Mouse (Mus musculus) natural killer cell, adult 2 months (primary cell): ENCODE results near the gene Irs3.

ENCODE experiments used
- DNase-seq, 2 experiments: peaks; one replicate each; pipeline ENCODE4 v3.0.0; 2022; ENCODE audit warnings: low spot score in 2 of 2

Gene Irs3

DNA sequence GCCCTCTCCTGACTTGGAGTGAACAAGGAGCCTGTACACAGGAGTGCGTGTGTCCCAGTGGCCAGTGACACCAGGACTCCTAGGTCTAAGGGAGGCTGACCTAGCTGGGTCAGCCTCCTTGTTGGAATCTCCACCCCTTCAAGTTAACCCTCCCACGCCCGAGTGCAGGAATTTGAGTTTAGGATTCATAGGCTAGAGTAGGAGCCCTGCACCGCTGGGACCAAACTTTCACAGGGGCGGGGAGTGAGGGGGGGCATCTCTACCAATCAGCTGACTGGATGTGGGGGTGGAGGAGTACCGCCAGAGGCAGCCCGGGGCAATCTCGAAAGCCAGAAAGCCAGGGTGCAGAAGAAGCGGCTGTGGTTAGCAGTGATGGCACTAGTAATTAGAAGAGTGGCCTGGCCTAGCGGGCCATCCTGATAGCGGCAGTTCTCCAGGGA, at the start of gene Irs3:
Gene Irs3 (minus strand): TSS at position 63 of the 440 bp plus-strand sequence.
- no peak for DNase-seq

DNA sequence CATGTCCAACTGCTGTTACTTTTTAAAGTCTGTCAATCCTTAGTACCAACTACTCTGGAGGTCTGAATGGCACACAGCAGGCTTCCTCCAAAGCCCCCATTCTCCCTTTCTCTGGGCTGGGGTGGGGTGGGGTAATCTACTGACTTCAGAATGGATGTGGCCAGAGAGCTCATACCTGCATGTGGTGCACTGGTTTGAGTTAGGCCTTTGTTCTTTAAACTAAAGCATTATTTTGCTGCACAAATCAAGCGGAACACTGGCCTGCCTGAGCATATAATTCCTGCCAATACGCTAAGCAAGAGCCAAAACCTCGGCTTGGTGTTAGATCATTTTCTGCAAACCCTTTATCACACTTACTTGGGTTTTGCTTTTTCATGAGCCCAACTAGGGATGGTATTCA, 49.3 kb upstream of the Irs3 start:
- no peak for DNase-seq

- no peak for DNase-seq
Measured at GRCm38 (mm10) chr5:137691881-137692280, 46.4 kb upstream of the Irs3 start.

- no peak for DNase-seq
Measured at GRCm38 (mm10) chr5:137690531-137690930, 45.0 kb upstream of the Irs3 start.

DNA sequence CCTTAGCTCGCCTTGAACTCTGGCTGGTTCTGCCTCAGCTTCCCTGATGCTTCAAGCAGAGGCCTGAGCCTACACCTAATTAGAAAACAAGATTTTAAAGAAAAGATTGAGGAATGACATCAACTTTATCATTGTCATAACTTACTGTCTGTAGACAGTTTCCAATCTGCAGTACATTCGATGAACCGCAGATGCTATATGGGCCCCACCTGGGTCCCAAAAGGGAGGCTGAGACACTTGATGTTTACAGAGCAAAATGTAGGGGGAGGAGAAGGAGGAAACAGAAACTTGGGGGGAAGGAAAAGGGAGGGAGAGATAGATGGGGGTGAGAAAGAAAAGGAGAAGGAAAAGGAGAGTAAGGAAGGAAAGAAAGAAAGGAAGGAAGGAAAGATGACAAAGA, 44.5 kb upstream of the Irs3 start:
- DNase-seq: no peak

GRCm38 (mm10) chr5:137686127-137686790, 40.7 kb upstream of the Irs3 start:
- DNase-seq: peak; percentile 18 to 32

DNA sequence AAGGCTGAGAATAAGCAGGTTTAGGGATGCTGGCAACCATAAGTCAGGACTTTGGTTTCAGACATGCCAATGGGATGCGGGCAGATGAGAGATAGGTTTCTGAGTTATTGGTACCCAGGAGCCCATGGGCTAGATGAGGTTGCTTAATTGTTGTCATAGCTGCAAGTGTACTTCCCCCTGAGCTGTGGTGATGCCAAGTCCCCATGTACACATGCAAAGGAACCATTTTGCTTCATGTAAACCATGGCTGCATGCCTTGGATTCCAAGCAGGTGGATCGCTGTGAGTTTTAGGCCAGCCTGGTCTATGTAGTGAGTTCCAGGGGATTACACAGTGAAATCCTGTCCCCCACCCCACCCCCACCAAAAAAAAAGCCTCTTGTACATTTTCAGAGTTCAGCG, 40.1 kb upstream of the Irs3 start:
- DNase-seq: no peak

- DNase-seq: peak; percentile 98 to 99
Measured at GRCm38 (mm10) chr5:137684294-137685123, 39.0 kb upstream of the Irs3 start, which contains the start of gene Agfg2. TSS of gene Agfg2 (minus strand) at chr5:137684726.

DNA sequence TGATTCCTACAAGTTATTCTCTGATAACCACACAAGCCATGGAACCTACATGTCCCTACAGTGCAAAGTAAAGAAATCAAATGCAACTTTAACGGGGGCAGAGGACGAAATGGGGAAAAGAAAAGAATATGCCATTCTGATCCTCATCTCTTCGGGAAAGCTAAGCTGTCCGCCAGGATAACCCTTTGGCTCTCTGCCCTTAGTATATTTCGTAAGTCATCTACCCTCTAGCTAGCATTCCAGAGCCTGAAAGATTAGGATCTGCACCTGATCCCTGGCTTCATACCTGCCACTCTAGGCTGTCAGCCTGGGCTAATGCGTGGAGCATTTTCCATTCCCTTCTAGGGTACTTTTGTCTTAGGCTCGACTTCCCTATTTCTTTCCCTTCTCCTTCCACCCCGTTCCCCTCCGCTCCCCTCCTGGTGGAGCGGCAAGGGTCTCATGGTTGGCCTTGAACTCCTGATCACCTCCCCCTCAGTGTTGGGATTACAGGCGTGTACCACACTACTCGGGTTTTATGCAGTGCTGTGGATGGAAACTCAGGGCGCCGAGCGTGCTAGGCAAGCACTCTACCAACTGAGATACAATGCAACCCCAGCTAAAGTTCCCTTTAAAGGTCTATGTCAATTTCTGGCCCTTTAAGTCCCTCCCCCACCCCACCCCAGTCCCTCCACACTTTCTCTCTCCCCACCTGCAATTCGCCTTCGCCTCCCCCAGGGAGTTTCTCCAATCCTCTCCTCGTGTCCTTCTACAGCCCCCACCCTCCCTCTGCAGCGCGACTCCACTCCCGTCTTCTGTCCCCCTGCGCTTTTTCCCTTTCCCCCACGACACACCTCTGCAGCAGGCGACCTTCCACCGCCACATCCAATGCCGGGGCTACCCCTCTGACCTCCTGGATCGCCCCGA, 38.1 kb upstream of the Irs3 start:
- no peak for DNase-seq

- DNase-seq: no peak
Measured at GRCm38 (mm10) chr5:137682526-137682925, 37.0 kb upstream of the Irs3 start.

- no peak for DNase-seq
Measured at GRCm38 (mm10) chr5:137679726-137680125, 34.2 kb upstream of the Irs3 start.

GRCm38 (mm10) chr5:137678736-137679135, 33.2 kb upstream of the Irs3 start:
- no peak for DNase-seq

DNA sequence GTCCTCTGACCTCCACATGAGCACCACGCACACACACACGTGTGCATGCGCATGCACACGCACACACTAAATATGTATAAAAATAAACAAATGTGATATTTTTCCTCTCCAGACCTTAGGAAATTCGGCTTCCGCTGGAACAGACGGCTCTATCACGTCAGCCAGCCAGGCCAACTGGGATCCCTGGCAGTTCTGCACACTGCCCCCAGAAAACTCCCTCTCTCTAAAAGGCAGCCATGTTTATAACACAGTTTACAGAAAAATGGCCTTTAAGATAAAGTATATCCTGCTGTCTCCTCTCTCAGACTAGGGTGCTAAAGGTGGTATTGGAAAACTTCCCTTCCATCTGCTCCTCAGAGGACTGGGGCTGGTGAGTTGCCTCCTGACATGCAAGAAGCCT, 32.3 kb upstream of the Irs3 start:
- DNase-seq: no peak

- DNase-seq: no peak
Measured at GRCm38 (mm10) chr5:137674786-137675185, 29.3 kb upstream of the Irs3 start.

- no peak for DNase-seq
Measured at GRCm38 (mm10) chr5:137673015-137673414, 27.5 kb upstream of the Irs3 start.

GRCm38 (mm10) chr5:137672361-137672760, 26.8 kb upstream of the Irs3 start:
- no peak for DNase-seq

- peak in 1 of 2 experiments; percentile 33 for DNase-seq
Measured at GRCm38 (mm10) chr5:137671443-137672240, 26.1 kb upstream of the Irs3 start.

- no peak for DNase-seq
Measured at GRCm38 (mm10) chr5:137670240-137670639, 24.7 kb upstream of the Irs3 start.

DNA sequence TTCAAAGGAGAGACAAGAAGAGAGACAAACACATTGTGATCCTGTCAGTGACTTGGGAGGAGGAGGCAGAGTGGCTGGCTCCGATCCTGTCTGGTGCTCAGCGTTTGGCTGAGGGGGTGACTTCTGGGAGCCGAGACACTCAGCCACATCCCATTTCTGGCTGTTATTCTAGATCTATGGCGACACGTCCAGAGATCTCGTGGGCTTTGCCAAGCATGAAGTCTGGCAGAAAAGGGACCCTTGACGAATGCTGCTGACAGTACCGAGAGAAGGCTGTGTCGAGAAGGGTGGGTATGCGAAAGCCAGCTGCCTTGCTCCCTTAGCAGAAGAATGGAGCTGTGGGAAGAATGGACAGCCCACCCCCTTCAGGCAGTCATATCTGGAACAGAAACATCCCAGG, 23.5 kb upstream of the Irs3 start:
- no peak for DNase-seq

- DNase-seq: no peak
Measured at GRCm38 (mm10) chr5:137663057-137663456, 17.5 kb upstream of the Irs3 start.

DNA sequence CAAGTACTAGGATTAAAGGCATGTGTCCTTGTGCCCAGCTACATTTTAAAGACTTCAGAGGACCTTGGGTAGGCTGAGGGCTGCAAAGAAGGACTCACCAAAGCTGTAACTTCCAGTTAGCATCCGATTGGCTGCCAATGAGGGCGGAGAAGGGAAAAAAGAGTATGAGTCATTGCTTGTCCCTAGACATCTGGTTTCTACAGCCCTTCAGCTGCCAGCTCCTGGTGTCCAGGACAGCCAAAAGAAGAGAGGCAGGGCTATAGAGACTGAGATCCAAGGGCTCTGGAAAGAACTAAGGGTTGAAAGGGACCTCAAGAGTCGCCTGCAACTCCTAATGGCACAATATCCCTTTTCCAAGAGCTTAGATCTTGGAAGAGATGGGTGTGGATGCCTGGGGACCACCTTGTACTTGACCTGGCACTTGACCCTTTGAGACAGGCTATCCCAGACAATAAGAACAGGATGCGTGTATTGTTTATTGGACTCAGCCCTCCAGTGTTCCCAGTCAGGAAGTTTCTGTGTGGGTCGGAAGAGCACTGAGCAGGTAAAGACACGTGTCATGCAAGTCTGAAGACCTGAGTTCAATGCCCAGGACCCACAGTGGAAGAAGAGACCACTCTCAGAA, 14.7 kb upstream of the Irs3 start:
- DNase-seq: no peak
